Mouse (Mus musculus) CH12.LX (cell line): ENCODE data around the gene Psma5.

Experiments
- CTCF ChIP-seq, 2 experiments: IDR thresholded peaks in 1 of 2; conservative IDR thresholded peaks in 1 of 2; 2 replicates each; pipeline ENCODE4 v1.5.1; 2011 to 2012; ENCODE audit warnings: low read depth in 2 of 2, low read length in 2 of 2, improper control_type of control experiment in 1 of 2, inconsistent platforms in 1 of 2, mild to moderate bottlenecking in 1 of 2, moderate library complexity in 1 of 2
- MAFK ChIP-seq: IDR thresholded peaks from 2 replicates; pipeline ENCODE4 v1.6.1; 2011; ENCODE audit warnings: low read length, improper control_type of control experiment; ENCODE audit not compliant: insufficient replicate concordance
- POLR2A ChIP-seq: IDR thresholded peaks from 2 replicates; pipeline ENCODE4 v1.6.1; 2011; ENCODE audit warnings: low read depth, mild to moderate bottlenecking, improper control_type of control experiment, low read length
- SMC3 ChIP-seq: IDR thresholded peaks from 2 replicates; pipeline ENCODE4 v1.6.1; 2011; ENCODE audit warnings: low read depth, low read length, improper control_type of control experiment

DNA sequence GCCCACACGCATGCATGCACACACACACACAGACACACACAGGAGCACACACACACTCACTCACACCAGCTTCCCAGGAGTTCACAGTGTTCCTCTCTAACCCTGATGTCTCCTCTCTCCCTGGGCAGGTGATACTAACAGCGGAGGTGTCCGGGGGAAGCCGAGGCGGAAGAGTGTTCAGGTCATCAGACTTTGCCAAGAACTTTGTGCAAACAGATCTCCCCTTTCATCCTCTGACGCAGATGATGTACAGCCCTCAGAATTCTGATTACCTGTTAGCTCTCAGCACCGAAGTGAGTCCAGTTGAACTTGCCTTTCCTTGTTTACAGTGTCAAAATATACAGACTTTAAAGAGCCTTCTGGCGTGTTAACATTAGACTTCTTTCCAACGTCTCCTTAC, 68.8 kb downstream of the Psma5 start:
- TF ChIP-seq CTCF (conservative IDR thresholded peaks at IDR 0.05 in 1 of 2, IDR thresholded peaks at IDR 0.05 in 1 of 2; ENCODE audit: low read depth in 2 of 2, low read length in 2 of 2) (no peak), SMC3 (no peak), POLR2A (no peak), MAFK (no peak)
